Mouse (Mus musculus) heart, adult 2 months (tissue): ENCODE results near the gene Tns4.

Experiments used
- EP300 ChIP-seq: fragments of 200-500 bp; IDR thresholded peaks from 2 replicates; pipeline ENCODE4 v1.6.1; 2011; ENCODE audit warnings: low read depth, low read length, control low read depth; ENCODE audit not compliant: insufficient read depth
- POLR2A ChIP-seq: fragments of 200-500 bp; IDR thresholded peaks from 2 replicates; pipeline ENCODE4 v1.6.1; 2011; ENCODE audit warnings: mild to moderate bottlenecking, low read depth, low read length, control low read depth; ENCODE audit not compliant: insufficient read depth

DNA sequence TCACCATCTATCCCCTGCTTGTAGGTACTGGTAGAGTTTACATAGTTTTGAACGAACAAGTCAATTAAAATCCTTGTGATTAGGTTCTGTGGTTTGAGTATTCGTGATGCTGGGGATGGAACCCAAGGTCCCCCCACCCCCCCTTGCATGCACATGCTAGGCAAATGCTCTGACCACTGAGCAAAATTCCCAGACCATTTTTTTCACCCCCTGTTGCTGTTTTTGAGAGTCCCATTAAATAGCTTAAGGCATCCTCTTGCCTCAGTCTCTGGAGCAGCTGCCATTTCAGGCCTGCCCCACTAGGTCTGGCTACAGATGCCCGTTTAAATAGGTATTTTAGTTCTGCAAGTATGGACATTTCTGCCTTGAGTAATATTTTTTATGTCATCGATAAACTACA lies 66.0 kb downstream of the Tns4 start:
- TF ChIP-seq EP300 (no peak), POLR2A (no peak)
